15 mouse cellular contexts compared by ENCODE assay signal in the genomic region with DNA sequence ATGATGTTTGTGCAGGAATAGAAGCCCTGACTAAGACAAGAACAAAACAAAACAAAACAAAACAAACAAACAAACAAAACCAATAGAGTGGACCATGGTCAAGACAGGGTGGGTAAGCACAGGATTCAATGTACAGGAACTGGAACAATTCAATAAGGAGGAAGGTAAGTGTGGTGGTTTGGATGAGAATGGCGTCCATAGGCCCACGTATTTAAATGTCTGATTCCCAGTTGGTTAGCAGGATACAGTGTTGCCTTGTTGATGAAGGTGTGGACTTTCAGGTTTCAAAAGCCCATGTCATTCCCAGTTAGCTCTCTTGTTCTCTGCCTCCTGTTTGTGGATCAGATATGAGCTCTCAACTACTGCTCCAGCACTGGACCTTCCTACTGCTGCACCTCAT.
"Had no signal": no experiment of that assay in that cellular context is flagged by ENCODE, and none has a peak within 500 bp of the region (broad histone marks: within the 10 kb centered on the region; RNA-seq: fewer than 3 reads in every experiment).

No protein-coding gene starts in this region.

- H3K36me3 ChIP-seq: midbrain, embryonic 13.5 days; midbrain, embryonic 15.5 days; neural tube, embryonic 12.5 days; stomach, embryonic 15.5 days had no signal

- H3K27me3 ChIP-seq: megakaryocyte, embryonic 14.5 days; midbrain, embryonic 13.5 days; midbrain, embryonic 15.5 days; neural tube, embryonic 12.5 days; stomach, embryonic 15.5 days had no signal

- H3K27ac ChIP-seq: macrophage; midbrain, embryonic 13.5 days; midbrain, embryonic 15.5 days; neural tube, embryonic 12.5 days; stomach, embryonic 15.5 days had no signal

- H3K4me3 ChIP-seq: megakaryocyte, embryonic 14.5 days; midbrain, embryonic 13.5 days; midbrain, embryonic 15.5 days; neural tube, embryonic 12.5 days; stomach, embryonic 15.5 days had no signal

- ATAC-seq: midbrain, embryonic 13.5 days; midbrain, embryonic 15.5 days had no signal

- H3K9ac ChIP-seq: lung, embryonic 14.5 days; midbrain, embryonic 13.5 days; midbrain, embryonic 15.5 days; neural tube, embryonic 12.5 days; stomach, embryonic 15.5 days had no signal

- H3K4me2 ChIP-seq: lung, embryonic 14.5 days; midbrain, embryonic 11.5 days; midbrain, embryonic 13.5 days; midbrain, embryonic 15.5 days; neural tube, embryonic 12.5 days; stomach, embryonic 15.5 days had no signal

- DNase-seq: lung, adult 18-20 months; lung, embryonic 14.5 days; lung, postnatal 14 days; lung, postnatal 36 days; right cerebral cortex, postnatal 14 days; thymus, adult 18-20 months; thymus, postnatal 14 days; thymus, postnatal 36 days had no signal

- H3K9me3 ChIP-seq: megakaryocyte, embryonic 14.5 days; midbrain, embryonic 13.5 days; midbrain, embryonic 15.5 days; neural tube, embryonic 12.5 days; stomach, embryonic 15.5 days had no signal

- H3K4me1 ChIP-seq: megakaryocyte, embryonic 14.5 days; neural tube, embryonic 12.5 days had no signal
